Mouse (Mus musculus): ENCODE results near the gene Camk1d. TPM values are rescaled to one million over a fixed set of nuclear protein-coding genes. Genes with fewer than 3 reads are reported as not detected.
A peak's percentile ranks its signal among the peaks of the same experiment; 100 is the strongest.

Camk1d gene
- polyA plus RNA-seq, 1 experiment from 2014 or later: 1.3 TPM

GRCm38 (mm10) chr2:5675431-5676142 lies 38.7 kb downstream of the Camk1d start:
- no peaks in the 10 kb centered on the region for H3K36me3 ChIP-seq
- H3K27ac ChIP-seq: no peak overlapping the region
- H3K4me1 ChIP-seq: peaks cover 14% of the 10 kb centered on the region; the same call in 1 of the 2 replicates
- ATAC-seq: no peak
- 68% methylated on average over 12 of the region's 12 CpGs for WGBS (ENCODE audit: insufficient replicate concordance)
- no peak overlapping the region for H3K9ac ChIP-seq
- H3K27me3 ChIP-seq (replicated peaks): no peaks in the 10 kb centered on the region
- no peaks in the 10 kb centered on the region for H3K9me3 ChIP-seq (replicated peaks)
- H3K4me3 ChIP-seq: no peak overlapping the region
- no peak overlapping the region for H3K4me2 ChIP-seq

GRCm38 (mm10) chr2:5674512-5674911 lies 39.8 kb downstream of the Camk1d start:
- Histone ChIP-seq H3K27ac (no peak overlapping the region), H3K27me3 (replicated peaks) (no peaks in the 10 kb centered on the region), H3K36me3 (no peaks in the 10 kb centered on the region), H3K9ac (no peak overlapping the region), H3K4me3 (no peak overlapping the region), H3K4me1 (peaks cover 14% of the 10 kb centered on the region; the same call in 1 of the 2 replicates), H3K9me3 (replicated peaks) (no peaks in the 10 kb centered on the region), H3K4me2 (no peak overlapping the region)
- 56% methylated on average over 9 of the region's 9 CpGs for WGBS (ENCODE audit: insufficient replicate concordance)
- ATAC-seq: no peak

DNA sequence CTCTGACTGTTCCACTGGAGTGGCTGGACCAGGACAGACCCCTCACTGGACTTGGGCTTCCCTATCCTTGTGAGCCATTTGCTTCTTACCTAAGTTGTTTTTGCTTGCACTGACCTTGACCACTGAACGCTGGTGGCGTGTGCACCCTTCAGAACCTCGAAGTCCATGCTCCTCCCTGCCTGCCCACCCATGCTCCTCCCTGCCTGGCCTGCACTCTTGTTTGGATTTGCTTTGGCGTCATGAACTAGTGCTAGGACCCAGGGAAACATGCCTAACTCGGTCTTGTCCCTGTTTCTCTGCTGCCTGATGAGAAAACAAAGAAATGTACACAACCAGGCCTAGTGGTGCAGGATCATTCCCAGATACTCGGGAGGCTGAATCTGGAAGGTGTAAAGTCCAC lies 40.5 kb downstream of the Camk1d start:
- Histone ChIP-seq H3K4me2 (no peak overlapping the region), H3K4me1 (peaks cover 14% of the 10 kb centered on the region; the same call in 1 of the 2 replicates), H3K9me3 (replicated peaks) (no peaks in the 10 kb centered on the region), H3K36me3 (no peaks in the 10 kb centered on the region), H3K27me3 (replicated peaks) (no peaks in the 10 kb centered on the region), H3K9ac (no peak overlapping the region), H3K4me3 (no peak overlapping the region), H3K27ac (no peak overlapping the region)
- no peak for ATAC-seq
- 58% methylated on average over 6 of the region's 6 CpGs for WGBS (ENCODE audit: insufficient replicate concordance)

DNA sequence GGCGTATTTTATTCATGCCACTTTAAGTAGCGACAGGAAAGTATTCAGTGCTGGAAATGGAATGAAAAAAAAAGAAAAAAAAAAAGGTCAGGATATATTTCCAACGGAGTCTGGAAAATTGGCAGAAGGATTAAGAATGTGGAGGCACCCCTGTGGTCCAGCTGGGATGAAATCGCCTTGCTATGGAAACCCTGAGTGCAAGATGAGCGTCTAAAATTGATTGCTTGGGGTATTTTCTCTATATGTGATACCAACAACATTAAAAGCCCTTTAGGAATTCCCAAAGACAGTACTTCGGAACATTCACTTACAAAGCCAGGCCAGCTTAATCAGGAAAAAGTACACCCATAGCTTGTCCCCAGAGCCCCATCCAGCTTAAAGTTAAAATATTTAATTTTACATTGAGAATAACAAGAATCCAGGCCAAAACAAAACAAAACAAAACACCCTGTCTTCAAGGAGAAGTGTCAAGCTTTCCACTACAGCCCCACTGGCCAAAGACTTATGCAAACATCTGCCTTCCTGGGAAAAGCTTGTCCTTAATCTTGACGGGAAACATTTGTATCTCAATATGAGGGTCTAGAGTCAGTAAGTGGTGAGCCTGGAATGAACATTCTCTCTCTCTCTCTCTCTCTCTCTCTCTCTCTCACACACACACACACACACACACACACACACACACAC lies 41.3 kb downstream of the Camk1d start:
- H3K4me1 ChIP-seq: peaks cover 14% of the 10 kb centered on the region; the same call in 1 of the 2 replicates
- no peak overlapping the region for H3K27ac ChIP-seq
- WGBS (ENCODE audit: insufficient replicate concordance): 74% methylated on average over 7 of the region's 7 CpGs
- no peaks in the 10 kb centered on the region for H3K9me3 ChIP-seq (replicated peaks)
- no peak overlapping the region for H3K9ac ChIP-seq
- no peaks in the 10 kb centered on the region for H3K27me3 ChIP-seq (replicated peaks)
- H3K36me3 ChIP-seq: no peaks in the 10 kb centered on the region
- H3K4me3 ChIP-seq: no peak overlapping the region
- ATAC-seq: no peak
- no peak overlapping the region for H3K4me2 ChIP-seq

- H3K36me3 ChIP-seq: no peaks in the 10 kb centered on the region
- H3K9ac ChIP-seq: no peak overlapping the region
- H3K4me2 ChIP-seq: no peak overlapping the region
- no peak for ATAC-seq
- 75% methylated on average over 10 of the region's 10 CpGs for WGBS (ENCODE audit: insufficient replicate concordance)
- peaks cover 10% of the 10 kb centered on the region; the same call in 1 of the 2 replicates for H3K4me1 ChIP-seq
- H3K9me3 ChIP-seq (replicated peaks): no peaks in the 10 kb centered on the region
- no peak overlapping the region for H3K27ac ChIP-seq
- no peaks in the 10 kb centered on the region for H3K27me3 ChIP-seq (replicated peaks)
- H3K4me3 ChIP-seq: no peak overlapping the region
Measured at GRCm38 (mm10) chr2:5670146-5670545, 44.2 kb downstream of the Camk1d start.

DNA sequence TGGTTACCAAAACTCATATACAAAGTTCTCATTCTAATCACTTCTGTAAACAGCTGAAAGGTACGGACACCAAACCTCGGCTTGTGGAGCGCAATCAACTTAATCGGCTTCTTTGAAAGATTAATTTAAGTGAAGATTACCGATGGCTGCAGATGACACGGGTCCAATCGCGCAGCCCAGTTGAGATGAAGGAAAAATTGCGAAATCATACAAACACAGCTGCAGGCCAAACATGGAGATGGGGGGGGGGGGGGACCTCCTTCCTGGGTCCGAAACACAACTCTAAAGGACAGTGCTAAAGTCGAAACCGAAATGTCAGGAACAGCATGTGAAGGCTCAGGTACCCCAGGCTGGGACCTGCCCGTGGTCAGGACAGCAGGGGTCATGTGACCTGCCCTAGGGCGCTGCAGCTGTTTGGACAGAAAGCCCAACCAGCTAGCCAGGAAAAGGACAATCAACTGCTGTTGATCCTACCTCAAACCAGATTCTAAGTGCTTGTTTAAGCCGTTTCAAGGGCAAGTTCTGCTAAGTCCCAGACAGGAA lies 44.7 kb downstream of the Camk1d start:
- H3K9ac ChIP-seq: no peak overlapping the region
- no peak overlapping the region for H3K27ac ChIP-seq
- 68% methylated on average over 15 of the region's 15 CpGs for WGBS (ENCODE audit: insufficient replicate concordance)
- no peaks in the 10 kb centered on the region for H3K36me3 ChIP-seq
- no peak overlapping the region for H3K4me2 ChIP-seq
- peaks cover 6% of the 10 kb centered on the region; the same call in 1 of the 2 replicates for H3K4me1 ChIP-seq
- peak; percentile 60 for ATAC-seq
- no peaks in the 10 kb centered on the region for H3K27me3 ChIP-seq (replicated peaks)
- H3K9me3 ChIP-seq (replicated peaks): no peaks in the 10 kb centered on the region
- no peak overlapping the region for H3K4me3 ChIP-seq

DNA sequence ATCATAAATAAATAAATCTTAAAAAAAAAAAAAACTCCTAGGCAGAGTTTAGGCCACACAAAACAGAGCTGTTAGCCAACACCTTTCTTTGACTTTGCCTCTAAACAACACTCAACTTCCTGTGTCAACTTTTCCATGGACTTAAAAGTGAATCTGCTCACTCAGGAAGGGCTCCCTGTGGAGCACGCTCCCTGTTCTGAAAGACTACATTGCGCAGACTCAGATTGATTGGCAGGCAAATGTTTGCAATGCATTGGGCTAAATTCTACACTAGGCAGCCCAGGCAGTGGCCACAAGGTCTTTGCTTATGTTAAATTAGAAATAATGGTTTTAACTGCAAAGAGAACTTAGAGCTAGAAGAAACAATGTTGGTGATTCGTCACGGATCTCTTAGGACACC lies 45.4 kb downstream of the Camk1d start:
- Histone ChIP-seq H3K27me3 (replicated peaks) (no peaks in the 10 kb centered on the region), H3K4me1 (no peaks in the 10 kb centered on the region), H3K9ac (no peak overlapping the region), H3K36me3 (no peaks in the 10 kb centered on the region), H3K4me2 (no peak overlapping the region), H3K27ac (no peak overlapping the region), H3K4me3 (no peak overlapping the region), H3K9me3 (replicated peaks) (no peaks in the 10 kb centered on the region)
- 69% methylated on average over 4 of the region's 4 CpGs for WGBS (ENCODE audit: insufficient replicate concordance)
- ATAC-seq: no peak

DNA sequence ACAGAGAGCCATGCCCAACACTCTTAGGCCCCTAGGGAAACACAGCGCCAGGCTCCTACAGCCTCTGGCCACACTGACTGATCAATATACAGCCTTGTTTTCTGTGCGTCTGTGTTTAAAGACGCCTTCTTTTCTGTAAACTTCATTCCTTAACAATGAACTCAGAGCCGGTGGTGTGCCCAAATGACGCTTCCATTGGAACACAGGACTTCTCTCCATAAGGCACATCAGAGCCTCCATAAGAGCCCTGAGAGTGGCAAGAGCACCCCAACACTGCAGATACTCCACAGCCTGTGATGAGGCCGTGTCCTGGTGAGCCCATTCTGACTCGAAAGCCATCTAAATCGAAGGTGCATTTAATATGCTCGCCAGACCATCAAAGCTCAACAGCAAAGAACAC lies 50.8 kb downstream of the Camk1d start:
- no peak for ATAC-seq
- no peaks in the 10 kb centered on the region for H3K9me3 ChIP-seq (replicated peaks)
- H3K4me2 ChIP-seq: no peak overlapping the region
- H3K27me3 ChIP-seq (replicated peaks): no peaks in the 10 kb centered on the region
- H3K27ac ChIP-seq: no peak overlapping the region
- 77% methylated on average over 9 of the region's 9 CpGs for WGBS (ENCODE audit: insufficient replicate concordance)
- H3K4me3 ChIP-seq: no peak overlapping the region
- no peaks in the 10 kb centered on the region for H3K4me1 ChIP-seq
- no peaks in the 10 kb centered on the region for H3K36me3 ChIP-seq
- no peak overlapping the region for H3K9ac ChIP-seq

DNA sequence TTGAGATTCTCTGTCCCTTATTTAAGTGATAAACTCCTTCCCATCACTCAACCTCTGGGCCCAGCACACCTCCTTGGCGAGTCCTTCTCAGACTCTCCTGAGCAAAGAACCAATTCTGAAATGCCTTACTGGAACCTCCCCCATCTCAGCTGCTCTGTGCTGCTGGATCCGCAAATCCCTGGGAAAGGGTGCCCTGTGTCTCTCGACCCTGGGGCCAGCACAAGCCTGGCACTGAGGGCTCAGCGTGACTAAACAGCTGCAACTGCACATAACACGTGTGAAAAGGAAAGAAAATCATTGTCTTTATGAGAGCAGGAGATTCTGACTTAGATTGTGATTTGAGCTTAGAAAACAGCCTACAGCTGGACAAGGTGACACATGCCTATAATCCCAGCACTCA lies 52.4 kb downstream of the Camk1d start:
- no peaks in the 10 kb centered on the region for H3K4me1 ChIP-seq
- no peak for ATAC-seq
- no peak overlapping the region for H3K27ac ChIP-seq
- H3K4me2 ChIP-seq: no peak overlapping the region
- H3K9ac ChIP-seq: no peak overlapping the region
- H3K4me3 ChIP-seq: no peak overlapping the region
- H3K27me3 ChIP-seq (replicated peaks): no peaks in the 10 kb centered on the region
- 62% methylated on average over 5 of the region's 5 CpGs for WGBS (ENCODE audit: insufficient replicate concordance)
- no peaks in the 10 kb centered on the region for H3K36me3 ChIP-seq
- H3K9me3 ChIP-seq (replicated peaks): no peaks in the 10 kb centered on the region

- no peak for ATAC-seq
- H3K9me3 ChIP-seq (replicated peaks): no peaks in the 10 kb centered on the region
- H3K27ac ChIP-seq: no peak overlapping the region
- WGBS (ENCODE audit: insufficient replicate concordance): 58% methylated on average over 3 of the region's 3 CpGs
- no peaks in the 10 kb centered on the region for H3K4me1 ChIP-seq
- no peak overlapping the region for H3K4me3 ChIP-seq
- no peak overlapping the region for H3K4me2 ChIP-seq
- H3K27me3 ChIP-seq (replicated peaks): no peaks in the 10 kb centered on the region
- no peaks in the 10 kb centered on the region for H3K36me3 ChIP-seq
- H3K9ac ChIP-seq: no peak overlapping the region
Measured at GRCm38 (mm10) chr2:5658000-5658399, 56.3 kb downstream of the Camk1d start.

GRCm38 (mm10) chr2:5656326-5656725 lies 58.0 kb downstream of the Camk1d start:
- Histone ChIP-seq H3K27ac (no peak overlapping the region), H3K9ac (no peak overlapping the region), H3K4me1 (no peaks in the 10 kb centered on the region), H3K4me2 (no peak overlapping the region), H3K27me3 (replicated peaks) (no peaks in the 10 kb centered on the region), H3K9me3 (replicated peaks) (no peaks in the 10 kb centered on the region), H3K4me3 (no peak overlapping the region), H3K36me3 (no peaks in the 10 kb centered on the region)
- 59% methylated on average over 3 of the region's 3 CpGs for WGBS (ENCODE audit: insufficient replicate concordance)
- no peak for ATAC-seq

DNA sequence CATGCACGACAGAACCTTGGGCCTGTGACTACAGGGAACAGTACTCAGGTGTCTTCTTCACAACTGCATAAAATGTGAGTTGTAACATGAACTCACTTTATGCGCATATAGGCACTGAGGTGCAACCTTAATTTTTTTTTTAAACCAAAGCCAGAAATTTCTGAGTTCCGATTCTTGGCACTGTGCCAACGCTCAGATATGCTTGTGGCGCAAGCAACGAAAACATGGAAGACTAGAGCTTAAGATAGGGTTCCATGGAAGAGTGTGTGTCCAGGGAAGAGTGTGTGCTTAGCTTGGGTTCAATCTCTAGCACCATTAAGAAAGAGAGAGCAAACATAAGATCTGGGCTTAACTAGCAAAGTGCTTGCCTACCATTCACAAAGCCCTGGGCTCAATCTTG lies 62.2 kb downstream of the Camk1d start:
- Histone ChIP-seq H3K36me3 (no peaks in the 10 kb centered on the region), H3K4me1 (no peaks in the 10 kb centered on the region), H3K27me3 (replicated peaks) (no peaks in the 10 kb centered on the region), H3K9me3 (replicated peaks) (no peaks in the 10 kb centered on the region), H3K4me3 (no peak overlapping the region), H3K9ac (no peak overlapping the region), H3K27ac (no peak overlapping the region), H3K4me2 (no peak overlapping the region)
- no peak for ATAC-seq
- 78% methylated on average over 6 of the region's 6 CpGs for WGBS (ENCODE audit: insufficient replicate concordance)

Data from liver, embryonic 12.5 days (tissue).